Mouse (Mus musculus): ENCODE measurements around the gene Eif2d.

Eif2d gene

DNA sequence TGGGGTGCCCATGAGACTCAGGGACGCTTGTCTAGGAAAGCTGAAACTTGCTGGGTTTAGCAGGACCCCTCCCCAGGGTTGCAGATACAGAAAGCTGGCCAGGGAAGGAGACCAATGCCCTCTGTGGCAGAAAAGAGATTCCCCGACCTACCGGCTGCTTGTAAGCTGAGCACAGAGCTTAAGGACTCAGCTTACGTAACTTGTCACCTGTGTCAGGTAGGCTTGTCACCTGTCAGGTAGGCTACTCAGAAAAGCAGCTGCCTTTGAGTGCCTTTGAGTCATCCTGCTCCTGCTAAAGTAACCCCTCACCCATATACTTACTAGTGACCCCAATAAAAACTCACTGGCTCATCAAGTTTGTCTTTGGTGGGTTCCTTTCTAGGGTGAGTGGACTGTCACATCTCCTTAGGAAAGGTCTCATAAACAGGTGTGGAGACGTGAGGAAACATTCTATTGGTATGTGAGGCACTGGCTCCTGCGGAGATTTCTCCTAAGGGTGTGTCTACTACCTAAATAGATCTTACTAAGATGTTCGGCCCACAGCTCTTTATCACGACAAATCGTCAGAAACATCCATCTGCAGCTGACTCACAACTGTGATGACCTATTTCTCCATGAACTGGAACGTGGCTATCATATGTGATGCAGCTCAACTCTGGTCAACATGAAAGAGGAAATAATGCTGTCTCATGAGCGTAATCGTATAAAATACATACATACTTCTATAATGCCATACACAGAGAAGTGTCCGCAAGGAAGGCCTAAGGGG is 69.0 kb downstream of the Eif2d start:
- DNase-seq, result no peak

GRCm38 (mm10) chr1:131223345-131223744 is 70.4 kb downstream of the Eif2d start:
- DNase-seq, result no peak

GRCm38 (mm10) chr1:131224848-131225471 is 72.0 kb downstream of the Eif2d start:
- no peak for DNase-seq

GRCm38 (mm10) chr1:131228225-131228624 is 75.2 kb downstream of the Eif2d start:
- no peak for DNase-seq

GRCm38 (mm10) chr1:131228659-131229058 is 75.7 kb downstream of the Eif2d start:
- DNase-seq, result no peak

- DNase-seq, result no peak
Observed at GRCm38 (mm10) chr1:131233527-131233926, 80.5 kb downstream of the Eif2d start.

DNA sequence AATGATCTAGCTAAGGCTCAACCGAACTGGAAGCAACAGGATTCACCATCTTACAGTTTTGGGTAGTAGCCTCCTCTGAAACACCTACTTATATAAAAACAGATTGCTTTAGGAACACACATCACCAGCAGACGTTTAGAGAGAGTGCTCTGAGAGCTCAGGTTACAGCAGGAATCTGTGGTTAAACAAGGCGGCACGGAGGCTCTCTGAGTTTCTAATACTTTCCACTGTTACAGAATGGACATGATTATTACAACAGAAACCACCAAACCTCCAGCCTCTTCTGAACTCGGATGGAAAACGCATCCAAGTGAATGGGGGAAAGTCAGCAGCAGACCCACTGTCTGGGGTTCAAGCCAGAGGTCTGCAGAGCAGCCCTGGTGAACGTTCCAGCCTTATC is 83.1 kb downstream of the Eif2d start:
- DNase-seq, result no peak

Data from thymus, postnatal 14 days (tissue).